Mouse (Mus musculus): ENCODE results near the gene Kif26a. TPM values are rescaled to one million over a fixed set of nuclear protein-coding genes. Genes with fewer than 3 reads are reported as not detected.

The Kif26a gene
- polyA plus RNA-seq, 1 experiment = not detected

GRCm38 (mm10) chr12:112207163-112207562, 61.2 kb downstream of the Kif26a start:
- no peak overlapping the region for H3K4me3 ChIP-seq (ENCODE audit: insufficient read depth, low read length)
- no peaks in the 10 kb centered on the region for H3K4me1 ChIP-seq (ENCODE audit: control insufficient read depth, insufficient read depth, low read length)
- TF ChIP-seq CTCF (IDR thresholded peaks at IDR 0.05; ENCODE audit: low read depth, low read length) = no peak
- no peak for TF ChIP-seq POLR2A (IDR thresholded peaks at IDR 0.05; ENCODE audit: borderline replicate concordance, low read depth, low read length)
- no peak overlapping the region for H3K27ac ChIP-seq (ENCODE audit: insufficient read depth, low read depth, low read length)

- TF ChIP-seq POLR2A (IDR thresholded peaks at IDR 0.05; ENCODE audit: borderline replicate concordance, low read depth, low read length) (no peak), CTCF (IDR thresholded peaks at IDR 0.05; ENCODE audit: low read depth, low read length) (no peak)
Measured at GRCm38 (mm10) chr12:112207734-112208133, 61.7 kb downstream of the Kif26a start.

GRCm38 (mm10) chr12:112210622-112211021, 64.6 kb downstream of the Kif26a start:
- no peaks in the 10 kb centered on the region for H3K4me1 ChIP-seq (ENCODE audit: control insufficient read depth, insufficient read depth, low read length)
- no peak overlapping the region for H3K4me3 ChIP-seq (ENCODE audit: insufficient read depth, low read length)
- no peak overlapping the region for H3K27ac ChIP-seq (ENCODE audit: insufficient read depth, low read depth, low read length)
- no peak for TF ChIP-seq POLR2A (IDR thresholded peaks at IDR 0.05; ENCODE audit: borderline replicate concordance, low read depth, low read length)
- no peak for TF ChIP-seq CTCF (IDR thresholded peaks at IDR 0.05; ENCODE audit: low read depth, low read length)

More at GRCm38 (mm10) chr12:112207734-112208133, 61.7 kb downstream of the Kif26a start:
- Histone ChIP-seq H3K27ac (ENCODE audit: insufficient read depth, low read depth, low read length) (no peak overlapping the region), H3K4me3 (ENCODE audit: insufficient read depth, low read length) (no peak overlapping the region), H3K4me1 (ENCODE audit: control insufficient read depth, insufficient read depth, low read length) (no peaks in the 10 kb centered on the region)

GRCm38 (mm10) chr12:112214441-112214857, 68.4 kb downstream of the Kif26a start:
- no peaks in the 10 kb centered on the region for H3K4me1 ChIP-seq (ENCODE audit: control insufficient read depth, insufficient read depth, low read length)
- TF ChIP-seq POLR2A (IDR thresholded peaks at IDR 0.05; ENCODE audit: borderline replicate concordance, low read depth, low read length) = no peak
- TF ChIP-seq CTCF (IDR thresholded peaks at IDR 0.05; ENCODE audit: low read depth, low read length) = no peak
- no peak overlapping the region for H3K27ac ChIP-seq (ENCODE audit: insufficient read depth, low read depth, low read length)
- no peak overlapping the region for H3K4me3 ChIP-seq (ENCODE audit: insufficient read depth, low read length)

- Histone ChIP-seq H3K27ac (ENCODE audit: insufficient read depth, low read depth, low read length) (no peak overlapping the region), H3K4me3 (ENCODE audit: insufficient read depth, low read length) (no peak overlapping the region), H3K4me1 (ENCODE audit: control insufficient read depth, insufficient read depth, low read length) (no peaks in the 10 kb centered on the region)
- no peak for TF ChIP-seq CTCF (IDR thresholded peaks at IDR 0.05; ENCODE audit: low read depth, low read length)
- no peak for TF ChIP-seq POLR2A (IDR thresholded peaks at IDR 0.05; ENCODE audit: borderline replicate concordance, low read depth, low read length)
Measured at GRCm38 (mm10) chr12:112215545-112215944, 69.5 kb downstream of the Kif26a start.

GRCm38 (mm10) chr12:112217021-112217420, 71.0 kb downstream of the Kif26a start:
- TF ChIP-seq POLR2A (IDR thresholded peaks at IDR 0.05; ENCODE audit: borderline replicate concordance, low read depth, low read length) (no peak), CTCF (IDR thresholded peaks at IDR 0.05; ENCODE audit: low read depth, low read length) (no peak)
- Histone ChIP-seq H3K4me1 (ENCODE audit: control insufficient read depth, insufficient read depth, low read length) (no peaks in the 10 kb centered on the region), H3K27ac (ENCODE audit: insufficient read depth, low read depth, low read length) (no peak overlapping the region), H3K4me3 (ENCODE audit: insufficient read depth, low read length) (no peak overlapping the region)

GRCm38 (mm10) chr12:112217681-112218080, 71.7 kb downstream of the Kif26a start:
- no peaks in the 10 kb centered on the region for H3K4me1 ChIP-seq (ENCODE audit: control insufficient read depth, insufficient read depth, low read length)
- no peak overlapping the region for H3K4me3 ChIP-seq (ENCODE audit: insufficient read depth, low read length)
- TF ChIP-seq CTCF (IDR thresholded peaks at IDR 0.05; ENCODE audit: low read depth, low read length) = no peak
- no peak for TF ChIP-seq POLR2A (IDR thresholded peaks at IDR 0.05; ENCODE audit: borderline replicate concordance, low read depth, low read length)
- H3K27ac ChIP-seq (ENCODE audit: insufficient read depth, low read depth, low read length) = no peak overlapping the region

GRCm38 (mm10) chr12:112221290-112221689, 75.3 kb downstream of the Kif26a start:
- H3K27ac ChIP-seq (ENCODE audit: insufficient read depth, low read depth, low read length) = no peak overlapping the region
- H3K4me1 ChIP-seq (ENCODE audit: control insufficient read depth, insufficient read depth, low read length) = no peaks in the 10 kb centered on the region
- TF ChIP-seq POLR2A (IDR thresholded peaks at IDR 0.05; ENCODE audit: borderline replicate concordance, low read depth, low read length) = no peak
- TF ChIP-seq CTCF (IDR thresholded peaks at IDR 0.05; ENCODE audit: low read depth, low read length) = no peak
- no peak overlapping the region for H3K4me3 ChIP-seq (ENCODE audit: insufficient read depth, low read length)

GRCm38 (mm10) chr12:112221754-112222439, 75.9 kb downstream of the Kif26a start:
- TF ChIP-seq CTCF (IDR thresholded peaks at IDR 0.05; ENCODE audit: low read depth, low read length) (no peak), POLR2A (IDR thresholded peaks at IDR 0.05; ENCODE audit: borderline replicate concordance, low read depth, low read length) (no peak)
- no peak overlapping the region for H3K27ac ChIP-seq (ENCODE audit: insufficient read depth, low read depth, low read length)
- no peaks in the 10 kb centered on the region for H3K4me1 ChIP-seq (ENCODE audit: control insufficient read depth, insufficient read depth, low read length)
- H3K4me3 ChIP-seq (ENCODE audit: insufficient read depth, low read length) = no peak overlapping the region

GRCm38 (mm10) chr12:112223721-112224337, 77.8 kb downstream of the Kif26a start:
- Histone ChIP-seq H3K4me1 (ENCODE audit: control insufficient read depth, insufficient read depth, low read length) (no peaks in the 10 kb centered on the region), H3K27ac (ENCODE audit: insufficient read depth, low read depth, low read length) (no peak overlapping the region), H3K4me3 (ENCODE audit: insufficient read depth, low read length) (no peak overlapping the region)
- TF ChIP-seq CTCF (IDR thresholded peaks at IDR 0.05; ENCODE audit: low read depth, low read length) (no peak), POLR2A (IDR thresholded peaks at IDR 0.05; ENCODE audit: borderline replicate concordance, low read depth, low read length) (no peak)
